Mouse (Mus musculus) kidney, adult 11 months (tissue): Measurements from ENCODE around the gene Ttc7b.

Source experiments
- DNase-seq: peaks from one replicate; pipeline ENCODE4 v3.0.0; 2022

Ttc7b gene

GRCm38 (mm10) chr12:100377791-100378190 is 142.8 kb downstream of the Ttc7b start:
- no peak for DNase-seq

GRCm38 (mm10) chr12:100375801-100376200 is 144.8 kb downstream of the Ttc7b start:
- DNase-seq, result no peak

GRCm38 (mm10) chr12:100372785-100373184 is 147.8 kb downstream of the Ttc7b start:
- DNase-seq, result no peak

- DNase-seq, result no peak
Measured at GRCm38 (mm10) chr12:100372015-100372414, 148.6 kb downstream of the Ttc7b start.

GRCm38 (mm10) chr12:100369786-100370185 is 150.8 kb downstream of the Ttc7b start:
- no peak for DNase-seq

- DNase-seq, result no peak
Measured at GRCm38 (mm10) chr12:100369220-100369619, 151.4 kb downstream of the Ttc7b start.

GRCm38 (mm10) chr12:100361330-100361729 is 159.3 kb downstream of the Ttc7b start:
- DNase-seq, result no peak

GRCm38 (mm10) chr12:100358040-100358620 is 162.5 kb downstream of the Ttc7b start:
- no peak for DNase-seq

- DNase-seq, result peak; percentile 56
Measured at GRCm38 (mm10) chr12:100356407-100356806, 164.2 kb downstream of the Ttc7b start.

GRCm38 (mm10) chr12:100355565-100355964 is 165.1 kb downstream of the Ttc7b start:
- no peak for DNase-seq

- no peak for DNase-seq
Measured at GRCm38 (mm10) chr12:100353954-100354353, 166.7 kb downstream of the Ttc7b start.

- no peak for DNase-seq
Measured at GRCm38 (mm10) chr12:100353075-100353782, 167.4 kb downstream of the Ttc7b start.

- no peak for DNase-seq
Measured at GRCm38 (mm10) chr12:100352094-100352493, 168.5 kb downstream of the Ttc7b start.

GRCm38 (mm10) chr12:100343554-100343953 is 177.1 kb downstream of the Ttc7b start:
- no peak for DNase-seq

- DNase-seq, result peak; percentile 62
Measured at GRCm38 (mm10) chr12:100341614-100342013, 179.0 kb downstream of the Ttc7b start.

GRCm38 (mm10) chr12:100340901-100341460 is 179.6 kb downstream of the Ttc7b start:
- no peak for DNase-seq

- DNase-seq, result no peak
Measured at GRCm38 (mm10) chr12:100338055-100338454, 182.6 kb downstream of the Ttc7b start.

- no peak for DNase-seq
Measured at GRCm38 (mm10) chr12:100337351-100338018, 183.1 kb downstream of the Ttc7b start.

GRCm38 (mm10) chr12:100336241-100336640 is 184.4 kb downstream of the Ttc7b start:
- DNase-seq, result no peak

- no peak for DNase-seq
Measured at GRCm38 (mm10) chr12:100331806-100332205, 188.8 kb downstream of the Ttc7b start.

- no peak for DNase-seq
Measured at GRCm38 (mm10) chr12:100330234-100330633, 190.4 kb downstream of the Ttc7b start.

- no peak for DNase-seq
Measured at GRCm38 (mm10) chr12:100328998-100329397, 191.6 kb downstream of the Ttc7b start.

- DNase-seq, result no peak
Measured at GRCm38 (mm10) chr12:100328557-100328956, 192.1 kb downstream of the Ttc7b start.

GRCm38 (mm10) chr12:100326732-100327131 is 193.9 kb downstream of the Ttc7b start:
- no peak for DNase-seq
